Mouse (Mus musculus) G1E (cell line): ENCODE measurements around the gene Cdkl5. TPM values are rescaled to one million over a fixed set of nuclear protein-coding genes. Genes with fewer than 3 reads are reported as not detected.

Experiments used
- ATAC-seq: 2 replicates; pipeline ENCODE4 v1.8.0; 2016; ENCODE audit warnings: mild to moderate bottlenecking; ENCODE audit not compliant: insufficient number of reproducible peaks, poor library complexity, low FRiP score, severe bottlenecking; ENCODE audit errors: extremely low read depth
- DNase-seq: peaks from one replicate; pipeline ENCODE4 v3.0.0; 2012; ENCODE audit warnings: low spot score
- H3K27me3 ChIP-seq: 2 replicates; pipeline ENCODE4 v1.6.1; 2012; ENCODE audit warnings: mild to moderate bottlenecking, low read length, inconsistent platforms; ENCODE audit not compliant: insufficient read depth
- H3K36me3 ChIP-seq: replicated peaks from 2 replicates; pipeline ENCODE3; 2012; ENCODE audit warnings: mild to moderate bottlenecking, inconsistent platforms
- H3K4me1 ChIP-seq: 2 replicates; pipeline ENCODE4 v1.6.1; 2012; ENCODE audit warnings: low read depth, low read length, inconsistent platforms, mixed read lengths; ENCODE audit not compliant: insufficient read depth
- H3K4me3 ChIP-seq: 2 replicates; pipeline ENCODE4 v1.5.1; 2012; ENCODE audit warnings: low read depth, mild to moderate bottlenecking, inconsistent platforms, low read length, moderate library complexity, mixed read lengths
- H3K9me3 ChIP-seq: replicated peaks from 2 replicates; pipeline ENCODE4 v1.6.1; 2012; ENCODE audit warnings: inconsistent platforms
- CTCF ChIP-seq: IDR thresholded peaks from 2 replicates; pipeline ENCODE4 v1.5.1; 2012; ENCODE audit warnings: low read depth, low read length, inconsistent platforms, mixed read lengths
- GATA1 ChIP-seq: IDR thresholded peaks from 2 replicates; pipeline ENCODE4 v1.6.1; 2012; ENCODE audit warnings: borderline replicate concordance, low read length, inconsistent platforms, mixed read lengths
- GATA2 ChIP-seq: IDR thresholded peaks from 2 replicates; pipeline ENCODE4 v1.6.1; 2012; ENCODE audit warnings: low read depth, low read length, inconsistent platforms, borderline replicate concordance
- POLR2AphosphoS5 ChIP-seq: IDR thresholded peaks from 2 replicates; pipeline ENCODE4 v1.6.1; 2012; ENCODE audit warnings: low read depth, low read length, inconsistent platforms; ENCODE audit not compliant: insufficient replicate concordance
- TAL1 ChIP-seq: conservative IDR thresholded peaks from 2 replicates; pipeline ENCODE4 v1.6.1; 2012; ENCODE audit warnings: low read depth, low read length, inconsistent platforms, mixed read lengths
- polyA plus RNA-seq: library from polyadenylated mRNA; stranded (reverse); fragments of >175 nt; gene quantifications from 2 replicates; pipeline ENCODE4 v1.2.3, GENCODE M21; 2012
- total RNA-seq, 2 experiments: library from RNA; stranded (forward) in 1 of 2; stranded (reverse) in 1 of 2; fragments of 200-1000 nt in 1 of 2; fragments of >200 nt in 1 of 2; fragmentation: Nextera tagmentation in 1 of 2; gene quantifications; 2 replicates each; pipeline ENCODE4 v1.2.3; 2014 to 2017

Cdkl5 gene
- total and polyA plus RNA-seq, 3 experiments: 0.01 to 2.5 (median 0.93) TPM

GRCm38 (mm10) chrX:160990276-160990675 lies 4.2 kb downstream of the Cdkl5 start:
- no peak overlapping the region for H3K4me3 ChIP-seq
- DNase-seq: no peak
- ATAC-seq: no peak
- peaks cover 3% of the 10 kb centered on the region for H3K4me1 ChIP-seq
- peaks cover 6% of the 10 kb centered on the region; the same call in 1 of the 2 replicates for H3K27me3 ChIP-seq
- H3K9me3 ChIP-seq: no peaks in the 10 kb centered on the region
- TF ChIP-seq GATA2 (no peak), TAL1 (no peak), GATA1 (no peak), POLR2AphosphoS5 (no peak), CTCF (no peak)
- no peaks in the 10 kb centered on the region for H3K36me3 ChIP-seq

GRCm38 (mm10) chrX:160977919-160978318 lies 16.6 kb downstream of the Cdkl5 start:
- Histone ChIP-seq H3K4me3 (no peak overlapping the region), H3K9me3 (no peaks in the 10 kb centered on the region), H3K36me3 (no peaks in the 10 kb centered on the region), H3K4me1 (no peaks in the 10 kb centered on the region), H3K27me3 (no peaks in the 10 kb centered on the region)
- ATAC-seq: no peak
- DNase-seq: no peak
- TF ChIP-seq GATA1 (no peak), POLR2AphosphoS5 (no peak), CTCF (no peak), GATA2 (no peak)

- Histone ChIP-seq H3K9me3 (no peaks in the 10 kb centered on the region), H3K36me3 (no peaks in the 10 kb centered on the region), H3K27me3 (no peaks in the 10 kb centered on the region), H3K4me1 (no peaks in the 10 kb centered on the region), H3K4me3 (no peak overlapping the region)
- ATAC-seq: no peak
- no peak for DNase-seq
- no peak for TF ChIP-seq GATA2
- TF ChIP-seq POLR2AphosphoS5: no peak
- no peak for TF ChIP-seq CTCF
- TF ChIP-seq TAL1: no peak
- TF ChIP-seq GATA1: no peak
Observed at GRCm38 (mm10) chrX:160971991-160972545, 22.4 kb downstream of the Cdkl5 start.

- no peak overlapping the region for H3K4me3 ChIP-seq
- H3K4me1 ChIP-seq: no peaks in the 10 kb centered on the region
- DNase-seq: no peak
- TF ChIP-seq GATA2 (no peak), CTCF (no peak), POLR2AphosphoS5 (no peak), GATA1 (no peak), TAL1 (no peak)
- H3K36me3 ChIP-seq: no peaks in the 10 kb centered on the region
- no peaks in the 10 kb centered on the region for H3K27me3 ChIP-seq
- no peak for ATAC-seq
- no peaks in the 10 kb centered on the region for H3K9me3 ChIP-seq
Observed at GRCm38 (mm10) chrX:160958593-160959131, 35.8 kb downstream of the Cdkl5 start.

GRCm38 (mm10) chrX:160949583-160949982 lies 44.9 kb downstream of the Cdkl5 start:
- no peak for DNase-seq
- no peak for TF ChIP-seq GATA1
- no peak for TF ChIP-seq GATA2
- no peak for TF ChIP-seq TAL1
- TF ChIP-seq CTCF: no peak
- TF ChIP-seq POLR2AphosphoS5: no peak
- H3K4me3 ChIP-seq: no peak overlapping the region
- no peaks in the 10 kb centered on the region for H3K36me3 ChIP-seq
- H3K4me1 ChIP-seq: no peaks in the 10 kb centered on the region
- H3K9me3 ChIP-seq: no peaks in the 10 kb centered on the region
- no peak for ATAC-seq
- H3K27me3 ChIP-seq: no peaks in the 10 kb centered on the region

- ATAC-seq: no peak
- Histone ChIP-seq H3K4me3 (no peak overlapping the region), H3K4me1 (no peaks in the 10 kb centered on the region), H3K36me3 (no peaks in the 10 kb centered on the region), H3K9me3 (no peaks in the 10 kb centered on the region), H3K27me3 (no peaks in the 10 kb centered on the region)
- TF ChIP-seq TAL1 (no peak), POLR2AphosphoS5 (no peak), CTCF (no peak), GATA2 (no peak), GATA1 (no peak)
- DNase-seq: no peak
Observed at GRCm38 (mm10) chrX:160944722-160945121, 49.8 kb downstream of the Cdkl5 start.
